Mouse (Mus musculus) kidney, postnatal 0 days (tissue): Measurements from ENCODE around the gene Rab31. TPM values are rescaled to one million over a fixed set of nuclear protein-coding genes. Genes with fewer than 3 reads are reported as not detected.

Experiments used
- ATAC-seq: fragments of 200-750 bp; cut with Nextera tagmentation; replicated peaks from 2 replicates; pipeline ENCODE4 v1.8.0; 2017; ENCODE audit warnings: low read depth, moderate number of reproducible peaks, moderate TSS enrichment, moderate library complexity; ENCODE audit not compliant: low FRiP score
- DNase-seq: peaks from one replicate; pipeline ENCODE4 v3.0.0-alpha.2; 2016; ENCODE audit warnings: low spot score
- H3K27ac ChIP-seq: fragments of 300-500 bp; sonication (generic); 2 replicates; pipeline ENCODE4 v1.5.1; 2014; ENCODE audit warnings: mild to moderate bottlenecking
- H3K27me3 ChIP-seq: fragments of 300-500 bp; sonication (generic); 2 replicates; pipeline ENCODE4 v1.6.1; 2014; ENCODE audit warnings: low read length, mixed read lengths; ENCODE audit not compliant: insufficient read depth
- H3K36me3 ChIP-seq: fragments of 300-500 bp; sonication (generic); 2 replicates; pipeline ENCODE4 v1.6.1; 2014; ENCODE audit warnings: low read length, mixed read lengths; ENCODE audit not compliant: insufficient read depth
- H3K4me1 ChIP-seq: fragments of 300-500 bp; sonication (generic); replicated peaks from 2 replicates; pipeline ENCODE4 v1.6.1; 2014; ENCODE audit warnings: antibody characterized with exemption, low read length, mixed read lengths; ENCODE audit not compliant: insufficient read depth
- H3K4me2 ChIP-seq: fragments of 300-500 bp; sonication (generic); 2 replicates; pipeline ENCODE4 v1.6.1; 2014; ENCODE audit warnings: mild to moderate bottlenecking, low read length, moderate library complexity, mixed read lengths
- H3K4me3 ChIP-seq: fragments of 300-500 bp; sonication (generic); replicated peaks from 2 replicates; pipeline ENCODE4 v1.5.1; 2014; ENCODE audit warnings: low read depth, low read length
- H3K9ac ChIP-seq: fragments of 300-500 bp; sonication (generic); 2 replicates; pipeline ENCODE4 v1.6.1; 2014; ENCODE audit warnings: low read depth, low read length
- H3K9me3 ChIP-seq: fragments of 300-500 bp; sonication (generic); replicated peaks from 2 replicates; pipeline ENCODE4 v1.6.1; 2016; ENCODE audit warnings: low read length, inconsistent platforms, mixed read lengths
- CTCF ChIP-seq: IDR thresholded peaks from 2 replicates; pipeline ENCODE4 v1.5.1; 2016; ENCODE audit warnings: antibody characterized with exemption, low read depth, mild to moderate bottlenecking, moderate library complexity
- WGBS: fragments of 180-500 bp; shearing (Covaris S2); extraction: QIAGEN DNeasy Blood & Tissue Kit; methylation state at CpG from one replicate; pipeline ENCODE4 v1.1.7; 2014; 5-methylcytosine and 5-hydroxymethylcytosine counted together
- polyA plus RNA-seq: library from polyadenylated mRNA; unstranded; fragments of >200 nt; fragmentation: Nextera tagmentation; extraction: Ambion mirVana; gene quantifications from 2 replicates; pipeline ENCODE4 v1.2.1, GENCODE M21; 2015

Gene Rab31
- polyA plus RNA-seq, 1 experiment from 2014 or later: 30.0 TPM

DNA sequence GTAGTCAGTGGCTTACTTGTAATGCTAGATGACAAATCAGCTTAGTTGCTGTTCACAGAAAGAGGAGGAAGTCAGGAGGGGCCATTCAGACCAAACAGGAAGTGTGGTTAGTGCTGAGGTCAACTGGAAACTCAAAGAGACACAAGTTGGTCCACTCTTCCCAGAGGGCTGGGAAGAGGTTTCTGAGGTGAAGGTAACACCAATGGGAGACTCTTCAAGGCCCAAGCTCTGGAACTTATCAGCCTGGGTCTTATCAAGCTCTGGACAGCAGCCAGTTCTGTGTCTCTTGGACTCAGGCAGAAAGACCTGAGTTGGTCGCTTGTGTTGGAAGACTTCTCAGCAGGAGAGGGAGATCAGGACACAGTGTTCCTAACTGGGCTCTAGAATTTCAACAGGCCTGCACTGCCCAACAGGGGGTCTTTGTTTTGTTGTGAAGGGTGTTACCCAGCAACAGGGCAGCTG is 97.8 kb downstream of the Rab31 start:
- H3K4me1 ChIP-seq: no peaks in the 10 kb centered on the region
- ATAC-seq (no peak), DNase-seq (peak; percentile 20)
- no peak overlapping the region for H3K27ac ChIP-seq
- H3K36me3 ChIP-seq: no peaks in the 10 kb centered on the region
- no peak for TF ChIP-seq CTCF
- H3K27me3 ChIP-seq: no peaks in the 10 kb centered on the region
- H3K4me2 ChIP-seq: no peak overlapping the region
- no peak overlapping the region for H3K9ac ChIP-seq
- H3K4me3 ChIP-seq: no peak overlapping the region
- no peaks in the 10 kb centered on the region for H3K9me3 ChIP-seq
- WGBS: 50% methylated on average over 1 of the region's 1 CpGs

- Histone ChIP-seq H3K9ac (no peak overlapping the region), H3K4me3 (no peak overlapping the region), H3K4me1 (no peaks in the 10 kb centered on the region), H3K27me3 (no peaks in the 10 kb centered on the region), H3K36me3 (no peaks in the 10 kb centered on the region), H3K4me2 (no peak overlapping the region), H3K27ac (no peak overlapping the region), H3K9me3 (no peaks in the 10 kb centered on the region)
- TF ChIP-seq CTCF: no peak
- no peak for DNase-seq
- no peak for ATAC-seq
- WGBS: 95% methylated on average over 7 of the region's 7 CpGs
Measured at GRCm38 (mm10) chr17:65672926-65673325, 99.6 kb downstream of the Rab31 start.

DNA sequence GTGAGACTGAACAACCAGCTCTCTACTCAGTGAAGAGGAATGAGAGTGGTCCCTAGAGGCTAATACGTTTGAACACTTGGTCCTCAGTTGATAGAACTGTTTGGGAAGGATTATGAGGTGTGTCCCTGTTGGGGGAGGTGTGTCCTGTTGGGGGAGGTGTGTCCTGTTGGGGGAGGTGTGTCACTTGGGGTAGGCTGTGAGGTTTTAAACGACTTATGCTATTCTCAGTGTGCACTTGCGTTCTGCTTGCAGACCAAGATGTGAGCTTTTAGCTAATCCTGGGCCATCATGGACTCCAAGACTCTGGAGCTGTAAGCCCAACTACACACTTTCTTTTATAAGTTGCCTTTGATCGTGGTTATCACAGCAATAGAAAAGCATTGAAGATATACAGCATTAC is 103.5 kb downstream of the Rab31 start:
- H3K4me3 ChIP-seq: no peak overlapping the region
- no peak for ATAC-seq
- no peaks in the 10 kb centered on the region for H3K27me3 ChIP-seq
- H3K4me1 ChIP-seq: no peaks in the 10 kb centered on the region
- no peak overlapping the region for H3K4me2 ChIP-seq
- no peak overlapping the region for H3K27ac ChIP-seq
- TF ChIP-seq CTCF: no peak
- no peaks in the 10 kb centered on the region for H3K36me3 ChIP-seq
- DNase-seq: no peak
- 90% methylated on average over 4 of the region's 4 CpGs for WGBS
- no peak overlapping the region for H3K9ac ChIP-seq
- H3K9me3 ChIP-seq: no peaks in the 10 kb centered on the region

DNA sequence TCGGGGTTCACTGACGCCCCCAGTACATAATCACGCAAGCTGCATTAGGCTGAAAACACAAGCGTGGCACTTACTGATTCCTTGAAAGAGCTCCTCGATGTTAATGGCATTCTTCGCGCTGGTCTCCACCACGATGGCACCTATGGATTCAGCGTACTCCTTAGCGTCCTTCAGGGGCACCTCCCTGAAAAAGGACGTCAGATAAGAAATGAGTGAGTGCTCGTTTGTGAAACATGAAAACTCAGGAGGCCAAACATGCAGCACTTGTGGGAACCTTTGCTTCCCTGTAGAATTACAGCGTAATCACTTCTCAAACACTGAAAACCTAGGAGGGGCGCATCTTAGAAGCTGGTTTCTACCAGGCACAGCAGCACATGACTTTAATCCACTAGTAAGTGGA is 104.8 kb downstream of the Rab31 start:
- no peaks in the 10 kb centered on the region for H3K27me3 ChIP-seq
- H3K4me1 ChIP-seq: no peaks in the 10 kb centered on the region
- no peak overlapping the region for H3K4me3 ChIP-seq
- 90% methylated on average over 14 of the region's 14 CpGs for WGBS
- no peak for ATAC-seq
- H3K27ac ChIP-seq: no peak overlapping the region
- no peak overlapping the region for H3K4me2 ChIP-seq
- no peaks in the 10 kb centered on the region for H3K9me3 ChIP-seq
- no peak for DNase-seq
- no peak for TF ChIP-seq CTCF
- no peak overlapping the region for H3K9ac ChIP-seq
- H3K36me3 ChIP-seq: no peaks in the 10 kb centered on the region

DNA sequence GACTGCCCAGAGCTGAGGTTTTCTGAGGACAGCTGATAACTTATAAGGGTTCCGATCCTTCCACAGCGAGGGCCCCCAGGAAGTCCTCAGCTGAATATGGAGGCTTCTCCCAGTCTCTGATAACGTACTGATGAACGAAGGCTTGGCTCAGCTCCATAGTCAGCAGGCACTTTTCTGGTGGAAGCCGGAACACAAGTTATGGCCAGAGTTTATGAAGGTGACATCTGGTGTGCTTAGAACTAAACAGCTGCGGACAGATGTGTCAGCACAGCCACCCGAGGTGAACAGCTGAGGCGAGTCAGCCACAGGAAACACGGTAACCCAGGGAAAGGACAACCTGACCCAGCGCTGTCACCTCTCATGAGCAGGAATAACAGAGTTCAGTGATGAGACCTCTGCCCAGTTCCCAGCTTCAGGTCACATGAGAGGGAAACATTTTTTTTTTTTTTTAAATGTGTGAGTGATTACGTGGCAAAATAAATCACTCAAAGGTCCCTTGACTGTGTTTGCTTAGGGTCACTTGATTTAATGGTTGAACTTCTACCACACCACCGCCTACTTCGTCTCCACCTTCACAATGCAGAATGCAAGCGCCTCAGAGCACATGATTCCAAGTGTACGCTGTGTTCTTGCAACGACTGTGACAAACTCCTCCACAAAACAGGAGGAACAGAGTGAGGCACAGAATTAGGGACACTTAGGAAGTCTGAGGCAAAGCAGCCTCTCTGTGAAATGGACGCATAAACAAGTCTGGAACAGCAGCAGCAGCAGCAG is 106.0 kb downstream of the Rab31 start:
- Histone ChIP-seq H3K4me1 (no peaks in the 10 kb centered on the region), H3K27me3 (no peaks in the 10 kb centered on the region), H3K4me3 (no peak overlapping the region), H3K9ac (no peak overlapping the region), H3K9me3 (no peaks in the 10 kb centered on the region), H3K27ac (no peak overlapping the region), H3K4me2 (no peak overlapping the region), H3K36me3 (no peaks in the 10 kb centered on the region)
- no peak for TF ChIP-seq CTCF
- DNase-seq: peak; percentile 75
- ATAC-seq: peak; percentile 81
- WGBS: 28% methylated on average over 17 of the region's 17 CpGs

- WGBS: 66% methylated on average over 12 of the region's 12 CpGs
- Histone ChIP-seq H3K4me2 (no peak overlapping the region), H3K9me3 (no peaks in the 10 kb centered on the region), H3K9ac (no peak overlapping the region), H3K36me3 (no peaks in the 10 kb centered on the region), H3K4me3 (no peak overlapping the region), H3K4me1 (no peaks in the 10 kb centered on the region), H3K27ac (no peak overlapping the region), H3K27me3 (no peaks in the 10 kb centered on the region)
- ATAC-seq: no peak
- no peak for DNase-seq
- no peak for TF ChIP-seq CTCF
Measured at GRCm38 (mm10) chr17:65665786-65666387, 106.7 kb downstream of the Rab31 start.
